Mouse (Mus musculus): ENCODE data around the gene Sncg. TPM values are rescaled to one million over a fixed set of nuclear protein-coding genes. Genes with fewer than 3 reads are reported as not detected.

Sncg gene
- polyA plus RNA-seq, 1 experiment from 2014 or later = 0.24 TPM

- no peak for ATAC-seq (ENCODE audit: low read depth)
- H3K27ac ChIP-seq (ENCODE audit: low read length) = no peak overlapping the region
- no peaks in the 10 kb centered on the region for H3K36me3 ChIP-seq (ENCODE audit: control insufficient read depth, insufficient read depth)
- H3K4me3 ChIP-seq (ENCODE audit: low read depth, low read length) = no peak overlapping the region
- no peak overlapping the region for H3K4me2 ChIP-seq (ENCODE audit: low read depth, low read length)
- 65% methylated on average over 3 of the region's 3 CpGs for WGBS (ENCODE audit: insufficient replicate concordance)
- H3K27me3 ChIP-seq (ENCODE audit: control insufficient read depth, insufficient read depth, low read depth, low read length) = no peaks in the 10 kb centered on the region
- H3K4me1 ChIP-seq (ENCODE audit: control insufficient read depth, low read depth, low read length) = no peaks in the 10 kb centered on the region
- no peak overlapping the region for H3K9ac ChIP-seq (ENCODE audit: low read depth, low read length)
- no peaks in the 10 kb centered on the region for H3K9me3 ChIP-seq (replicated peaks; ENCODE audit: control insufficient read depth, low read length)
Measured at GRCm38 (mm10) chr14:34400021-34400420, 25.4 kb upstream of the Sncg start.

- no peak overlapping the region for H3K4me2 ChIP-seq (ENCODE audit: low read depth, low read length)
- 73% methylated on average over 6 of the region's 6 CpGs for WGBS (ENCODE audit: insufficient replicate concordance)
- no peak overlapping the region for H3K27ac ChIP-seq (ENCODE audit: low read length)
- H3K4me3 ChIP-seq (ENCODE audit: low read depth, low read length) = no peak overlapping the region
- no peaks in the 10 kb centered on the region for H3K4me1 ChIP-seq (ENCODE audit: control insufficient read depth, low read depth, low read length)
- no peaks in the 10 kb centered on the region for H3K36me3 ChIP-seq (ENCODE audit: control insufficient read depth, insufficient read depth)
- ATAC-seq (ENCODE audit: low read depth) = no peak
- no peaks in the 10 kb centered on the region for H3K27me3 ChIP-seq (ENCODE audit: control insufficient read depth, insufficient read depth, low read depth, low read length)
- no peaks in the 10 kb centered on the region for H3K9me3 ChIP-seq (replicated peaks; ENCODE audit: control insufficient read depth, low read length)
- H3K9ac ChIP-seq (ENCODE audit: low read depth, low read length) = no peak overlapping the region
Measured at GRCm38 (mm10) chr14:34399301-34399700, 24.7 kb upstream of the Sncg start.

- no peaks in the 10 kb centered on the region for H3K4me1 ChIP-seq (ENCODE audit: control insufficient read depth, low read depth, low read length)
- no peaks in the 10 kb centered on the region for H3K36me3 ChIP-seq (ENCODE audit: control insufficient read depth, insufficient read depth)
- H3K4me3 ChIP-seq (ENCODE audit: low read depth, low read length) = no peak overlapping the region
- no peaks in the 10 kb centered on the region for H3K9me3 ChIP-seq (replicated peaks; ENCODE audit: control insufficient read depth, low read length)
- H3K27ac ChIP-seq (ENCODE audit: low read length) = no peak overlapping the region
- WGBS (ENCODE audit: insufficient replicate concordance) = 78% methylated on average over 21 of the region's 21 CpGs
- no peak for ATAC-seq (ENCODE audit: low read depth)
- H3K27me3 ChIP-seq (ENCODE audit: control insufficient read depth, insufficient read depth, low read depth, low read length) = no peaks in the 10 kb centered on the region
- H3K9ac ChIP-seq (ENCODE audit: low read depth, low read length) = no peak overlapping the region
- no peak overlapping the region for H3K4me2 ChIP-seq (ENCODE audit: low read depth, low read length)
Measured at GRCm38 (mm10) chr14:34398901-34399300, 24.3 kb upstream of the Sncg start.

- Histone ChIP-seq H3K27ac (ENCODE audit: low read length) (no peak overlapping the region), H3K4me2 (ENCODE audit: low read depth, low read length) (no peak overlapping the region), H3K4me3 (ENCODE audit: low read depth, low read length) (no peak overlapping the region), H3K4me1 (ENCODE audit: control insufficient read depth, low read depth, low read length) (no peaks in the 10 kb centered on the region), H3K36me3 (ENCODE audit: control insufficient read depth, insufficient read depth) (no peaks in the 10 kb centered on the region), H3K9me3 (replicated peaks; ENCODE audit: control insufficient read depth, low read length) (no peaks in the 10 kb centered on the region), H3K9ac (ENCODE audit: low read depth, low read length) (no peak overlapping the region), H3K27me3 (ENCODE audit: control insufficient read depth, insufficient read depth, low read depth, low read length) (no peaks in the 10 kb centered on the region)
- no peak for ATAC-seq (ENCODE audit: low read depth)
- 72% methylated on average over 5 of the region's 5 CpGs for WGBS (ENCODE audit: insufficient replicate concordance)
Measured at GRCm38 (mm10) chr14:34397871-34398270, 23.3 kb upstream of the Sncg start.

GRCm38 (mm10) chr14:34393295-34393694 is 18.7 kb upstream of the Sncg start:
- H3K9me3 ChIP-seq (replicated peaks; ENCODE audit: control insufficient read depth, low read length) = no peaks in the 10 kb centered on the region
- H3K27ac ChIP-seq (ENCODE audit: low read length) = no peak overlapping the region
- no peaks in the 10 kb centered on the region for H3K4me1 ChIP-seq (ENCODE audit: control insufficient read depth, low read depth, low read length)
- no peak overlapping the region for H3K4me3 ChIP-seq (ENCODE audit: low read depth, low read length)
- H3K9ac ChIP-seq (ENCODE audit: low read depth, low read length) = no peak overlapping the region
- no peaks in the 10 kb centered on the region for H3K36me3 ChIP-seq (ENCODE audit: control insufficient read depth, insufficient read depth)
- no peak for ATAC-seq (ENCODE audit: low read depth)
- no peaks in the 10 kb centered on the region for H3K27me3 ChIP-seq (ENCODE audit: control insufficient read depth, insufficient read depth, low read depth, low read length)
- 57% methylated on average over 4 of the region's 4 CpGs for WGBS (ENCODE audit: insufficient replicate concordance)
- no peak overlapping the region for H3K4me2 ChIP-seq (ENCODE audit: low read depth, low read length)

GRCm38 (mm10) chr14:34382921-34383704 is 8.5 kb upstream of the Sncg start:
- H3K4me3 ChIP-seq (ENCODE audit: low read depth, low read length) = no peak overlapping the region

GRCm38 (mm10) chr14:34378560-34379331 is 4.2 kb upstream of the Sncg start:
- Histone ChIP-seq H3K27me3 (ENCODE audit: control insufficient read depth, insufficient read depth, low read depth, low read length) (no peaks in the 10 kb centered on the region), H3K4me3 (ENCODE audit: low read depth, low read length) (no peak overlapping the region), H3K4me2 (ENCODE audit: low read depth, low read length) (no peak overlapping the region), H3K27ac (ENCODE audit: low read length) (no peak overlapping the region), H3K9ac (ENCODE audit: low read depth, low read length) (no peak overlapping the region), H3K9me3 (replicated peaks; ENCODE audit: control insufficient read depth, low read length) (no peaks in the 10 kb centered on the region), H3K4me1 (ENCODE audit: control insufficient read depth, low read depth, low read length) (no peaks in the 10 kb centered on the region), H3K36me3 (ENCODE audit: control insufficient read depth, insufficient read depth) (no peaks in the 10 kb centered on the region)
- WGBS (ENCODE audit: insufficient replicate concordance) = 44% methylated on average over 11 of the region's 11 CpGs
- 0 out of 2 replicates have a peak, but pooled peaks have one; percentile 21 for ATAC-seq (ENCODE audit: low read depth)

More at GRCm38 (mm10) chr14:34382921-34383704, 8.5 kb upstream of the Sncg start:
- no peaks in the 10 kb centered on the region for H3K9me3 ChIP-seq (replicated peaks; ENCODE audit: control insufficient read depth, low read length)
- WGBS (ENCODE audit: insufficient replicate concordance) = 75% methylated on average over 9 of the region's 9 CpGs
- no peaks in the 10 kb centered on the region for H3K36me3 ChIP-seq (ENCODE audit: control insufficient read depth, insufficient read depth)
- no peak overlapping the region for H3K27ac ChIP-seq (ENCODE audit: low read length)
- no peak overlapping the region for H3K9ac ChIP-seq (ENCODE audit: low read depth, low read length)
- H3K4me1 ChIP-seq (ENCODE audit: control insufficient read depth, low read depth, low read length) = no peaks in the 10 kb centered on the region
- ATAC-seq (ENCODE audit: low read depth) = no peak
- H3K4me2 ChIP-seq (ENCODE audit: low read depth, low read length) = no peak overlapping the region
- no peaks in the 10 kb centered on the region for H3K27me3 ChIP-seq (ENCODE audit: control insufficient read depth, insufficient read depth, low read depth, low read length)

GRCm38 (mm10) chr14:34377121-34377520 is 2.5 kb upstream of the Sncg start:
- Histone ChIP-seq H3K4me3 (ENCODE audit: low read depth, low read length) (no peak overlapping the region), H3K27ac (ENCODE audit: low read length) (no peak overlapping the region), H3K9ac (ENCODE audit: low read depth, low read length) (no peak overlapping the region), H3K9me3 (replicated peaks; ENCODE audit: control insufficient read depth, low read length) (no peaks in the 10 kb centered on the region), H3K4me2 (ENCODE audit: low read depth, low read length) (no peak overlapping the region), H3K36me3 (ENCODE audit: control insufficient read depth, insufficient read depth) (no peaks in the 10 kb centered on the region), H3K4me1 (ENCODE audit: control insufficient read depth, low read depth, low read length) (no peaks in the 10 kb centered on the region), H3K27me3 (ENCODE audit: control insufficient read depth, insufficient read depth, low read depth, low read length) (no peaks in the 10 kb centered on the region)
- 47% methylated on average over 4 of the region's 4 CpGs for WGBS (ENCODE audit: insufficient replicate concordance)
- ATAC-seq (ENCODE audit: low read depth) = no peak

- H3K27ac ChIP-seq (ENCODE audit: low read length) = no peak overlapping the region
Measured at GRCm38 (mm10) chr14:34375941-34376340, 1.4 kb upstream of the Sncg start.

More at GRCm38 (mm10) chr14:34375941-34376340, 1.4 kb upstream of the Sncg start:
- no peak overlapping the region for H3K4me2 ChIP-seq (ENCODE audit: low read depth, low read length)
- 64% methylated on average over 5 of the region's 5 CpGs for WGBS (ENCODE audit: insufficient replicate concordance)
- H3K36me3 ChIP-seq (ENCODE audit: control insufficient read depth, insufficient read depth) = no peaks in the 10 kb centered on the region
- H3K9me3 ChIP-seq (replicated peaks; ENCODE audit: control insufficient read depth, low read length) = no peaks in the 10 kb centered on the region
- ATAC-seq (ENCODE audit: low read depth) = no peak
- H3K4me3 ChIP-seq (ENCODE audit: low read depth, low read length) = no peak overlapping the region
- no peak overlapping the region for H3K9ac ChIP-seq (ENCODE audit: low read depth, low read length)
- H3K4me1 ChIP-seq (ENCODE audit: control insufficient read depth, low read depth, low read length) = no peaks in the 10 kb centered on the region
- no peaks in the 10 kb centered on the region for H3K27me3 ChIP-seq (ENCODE audit: control insufficient read depth, insufficient read depth, low read depth, low read length)
